Mouse (Mus musculus): ENCODE results near the gene Fanca. TPM values are rescaled to one million over a fixed set of nuclear protein-coding genes. Genes with fewer than 3 reads are reported as not detected.

Fanca gene
- polyA plus RNA-seq, 1 experiment from 2014 or later = 32.2 TPM

DNA sequence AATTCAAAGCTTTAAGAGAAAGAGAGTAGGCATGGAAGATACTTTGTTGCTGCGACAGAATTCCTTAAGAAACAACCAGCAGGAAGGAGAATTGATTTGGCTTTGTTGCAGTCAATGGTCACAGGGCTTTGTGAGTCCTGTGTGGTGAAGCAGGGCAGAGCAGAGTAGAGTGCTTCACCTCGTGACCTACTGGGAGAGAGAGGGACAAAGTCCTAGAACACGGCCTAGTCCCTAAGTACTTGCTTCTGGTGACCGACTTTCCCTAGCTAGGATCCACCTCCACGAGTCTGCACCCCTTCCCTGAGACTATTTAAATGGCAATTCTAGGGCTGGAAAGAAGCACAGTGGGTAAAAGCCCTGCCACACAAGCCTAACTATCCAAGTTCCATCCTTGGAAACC is 11.6 kb upstream of the Fanca start:
- peaks cover 68% of the 10 kb centered on the region for H3K4me1 ChIP-seq
- H3K4me2 ChIP-seq = no peak overlapping the region
- H3K4me3 ChIP-seq = no peak overlapping the region
- no peaks in the 10 kb centered on the region for H3K36me3 ChIP-seq
- no peak for ATAC-seq
- peaks cover 43% of the 10 kb centered on the region for H3K27me3 ChIP-seq (replicated peaks)
- H3K27ac ChIP-seq = 0 out of 2 replicates have a peak overlapping the region, but pooled peaks have one; percentile 10
- H3K9me3 ChIP-seq (replicated peaks) = no peaks in the 10 kb centered on the region
- WGBS (ENCODE audit: insufficient replicate concordance) = 64% methylated on average over 5 of the region's 5 CpGs
- no peak overlapping the region for H3K9ac ChIP-seq

GRCm38 (mm10) chr8:123329350-123329749 is 11.0 kb upstream of the Fanca start:
- no peak overlapping the region for H3K9ac ChIP-seq
- 10% methylated on average over 4 of the region's 4 CpGs for WGBS (ENCODE audit: insufficient replicate concordance)
- H3K4me2 ChIP-seq = no peak overlapping the region
- peaks cover 64% of the 10 kb centered on the region for H3K4me1 ChIP-seq
- H3K27me3 ChIP-seq (replicated peaks) = peaks cover 38% of the 10 kb centered on the region
- H3K36me3 ChIP-seq = no peaks in the 10 kb centered on the region
- H3K27ac ChIP-seq = no peak overlapping the region
- no peak overlapping the region for H3K4me3 ChIP-seq
- H3K9me3 ChIP-seq (replicated peaks) = no peaks in the 10 kb centered on the region
- ATAC-seq = no peak

DNA sequence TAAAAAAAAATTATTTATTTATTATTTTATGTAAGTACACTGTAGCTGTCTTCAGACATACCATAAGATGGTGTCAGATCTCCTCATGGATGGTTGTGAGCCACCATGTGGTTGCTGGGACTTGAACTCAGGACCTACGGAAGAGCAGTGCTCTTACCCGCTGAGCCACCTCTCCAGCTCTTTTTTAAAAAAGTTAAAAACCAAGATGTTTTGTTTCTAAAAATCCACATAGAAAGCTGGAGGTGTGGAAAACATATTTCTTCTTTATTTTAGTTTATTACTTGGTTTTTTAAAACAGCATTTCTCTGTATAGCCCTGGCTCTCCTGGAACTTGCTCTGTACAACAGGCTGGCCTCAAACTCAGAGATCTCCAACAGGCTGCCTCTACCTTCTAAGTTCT is 10.2 kb upstream of the Fanca start:
- H3K4me3 ChIP-seq = no peak overlapping the region
- H3K4me2 ChIP-seq = no peak overlapping the region
- H3K27ac ChIP-seq = no peak overlapping the region
- H3K9me3 ChIP-seq (replicated peaks) = no peaks in the 10 kb centered on the region
- no peak overlapping the region for H3K9ac ChIP-seq
- 91% methylated on average over 2 of the region's 2 CpGs for whole genome bisulfite sequencing (ENCODE audit: insufficient replicate concordance)
- no peaks in the 10 kb centered on the region for H3K36me3 ChIP-seq
- H3K4me1 ChIP-seq = peaks cover 56% of the 10 kb centered on the region
- H3K27me3 ChIP-seq (replicated peaks) = peaks cover 31% of the 10 kb centered on the region
- ATAC-seq = no peak

DNA sequence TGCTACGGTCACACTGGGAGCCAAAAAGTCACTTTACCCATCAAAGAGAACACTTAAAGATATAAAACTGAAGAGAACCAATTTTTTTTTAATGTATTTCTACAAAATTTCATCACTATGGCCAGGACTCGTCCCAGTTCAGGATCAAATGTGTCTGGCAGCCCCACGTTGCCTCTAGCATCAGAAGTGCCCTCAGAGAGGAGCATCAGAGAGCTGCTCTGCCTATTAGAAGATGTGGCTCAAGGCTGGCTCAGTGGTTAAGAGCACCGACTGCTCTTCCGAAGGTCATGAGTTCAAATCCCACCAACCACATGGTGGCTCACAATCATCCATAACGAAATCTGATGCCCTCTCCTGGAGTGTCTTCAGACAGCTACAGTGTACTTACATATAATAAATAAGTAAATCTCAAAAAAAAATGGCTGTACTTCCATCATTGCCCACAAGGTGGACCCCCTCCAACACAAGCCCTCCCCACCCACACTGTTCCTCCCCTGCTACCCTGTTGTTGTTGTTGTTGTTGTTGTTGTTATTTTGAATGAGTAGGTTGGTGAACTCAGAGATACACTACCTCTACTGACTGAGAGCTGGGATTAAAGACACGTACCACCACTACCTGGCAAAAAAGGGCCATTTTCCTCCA is 1.3 kb upstream of the Fanca start:
- H3K9ac ChIP-seq = no peak overlapping the region
- H3K36me3 ChIP-seq = peaks cover 10% of the 10 kb centered on the region
- no peak for ATAC-seq
- peaks cover 11% of the 10 kb centered on the region for H3K27me3 ChIP-seq (replicated peaks)
- H3K4me1 ChIP-seq = peaks cover 24% of the 10 kb centered on the region
- no peak overlapping the region for H3K4me3 ChIP-seq
- H3K9me3 ChIP-seq (replicated peaks) = no peaks in the 10 kb centered on the region
- H3K4me2 ChIP-seq = peak overlapping the region; percentile 83
- no peak overlapping the region for H3K27ac ChIP-seq
- 12% methylated on average over 7 of the region's 7 CpGs for WGBS (ENCODE audit: insufficient replicate concordance)

GRCm38 (mm10) chr8:123317781-123318466 is 452 bp downstream of the Fanca start:
- H3K4me2 ChIP-seq = peak overlapping the region; percentile 83
- peak; percentile 87 for ATAC-seq
- H3K4me1 ChIP-seq = peaks cover 24% of the 10 kb centered on the region
- no peaks in the 10 kb centered on the region for H3K9me3 ChIP-seq (replicated peaks)
- H3K9ac ChIP-seq = peak overlapping the region; percentile 84
- peaks cover 21% of the 10 kb centered on the region for H3K36me3 ChIP-seq
- H3K4me3 ChIP-seq = peak overlapping the region; percentile 78
- 3% methylated on average over 21 of the region's 21 CpGs for WGBS (ENCODE audit: insufficient replicate concordance)
- H3K27ac ChIP-seq = peak overlapping the region; percentile 77
- peaks cover 7% of the 10 kb centered on the region for H3K27me3 ChIP-seq (replicated peaks)

GRCm38 (mm10) chr8:123308738-123309137 is 9.6 kb downstream of the Fanca start:
- Histone ChIP-seq H3K4me3 (no peak overlapping the region), H3K27ac (no peak overlapping the region), H3K36me3 (peaks cover 89% of the 10 kb centered on the region), H3K9me3 (replicated peaks) (no peaks in the 10 kb centered on the region), H3K4me1 (no peaks in the 10 kb centered on the region), H3K27me3 (replicated peaks) (no peaks in the 10 kb centered on the region), H3K9ac (no peak overlapping the region), H3K4me2 (no peak overlapping the region)
- WGBS (ENCODE audit: insufficient replicate concordance) = 64% methylated on average over 4 of the region's 4 CpGs
- no peak for ATAC-seq

DNA sequence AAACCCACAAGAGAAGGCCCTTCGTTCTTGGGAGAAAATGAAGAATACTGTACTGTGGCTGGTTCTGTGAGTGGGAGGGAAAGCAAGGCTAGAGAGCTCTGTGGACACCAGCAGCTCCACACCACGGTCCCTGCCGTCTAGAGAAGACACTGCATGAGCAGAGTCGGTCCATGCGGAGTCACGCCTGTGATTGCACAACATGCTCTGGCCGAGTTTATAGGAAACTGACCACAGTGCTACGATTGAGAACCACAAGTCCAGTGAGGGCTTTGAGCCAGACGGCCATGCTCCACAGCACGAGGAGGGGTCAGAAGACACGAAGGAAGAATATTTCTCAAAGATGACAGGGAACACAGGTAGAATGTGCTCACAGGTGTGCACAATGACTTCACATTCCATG is 20.1 kb downstream of the Fanca start:
- Histone ChIP-seq H3K36me3 (peaks cover 79% of the 10 kb centered on the region), H3K4me2 (no peak overlapping the region), H3K4me1 (no peaks in the 10 kb centered on the region), H3K9ac (no peak overlapping the region), H3K27me3 (replicated peaks) (no peaks in the 10 kb centered on the region), H3K4me3 (no peak overlapping the region), H3K9me3 (replicated peaks) (no peaks in the 10 kb centered on the region), H3K27ac (no peak overlapping the region)
- 75% methylated on average over 11 of the region's 11 CpGs for WGBS (ENCODE audit: insufficient replicate concordance)
- ATAC-seq = no peak

GRCm38 (mm10) chr8:123292785-123293184 is 25.6 kb downstream of the Fanca start:
- no peaks in the 10 kb centered on the region for H3K4me1 ChIP-seq
- no peaks in the 10 kb centered on the region for H3K27me3 ChIP-seq (replicated peaks)
- 70% methylated on average over 2 of the region's 2 CpGs for WGBS (ENCODE audit: insufficient replicate concordance)
- no peak overlapping the region for H3K4me2 ChIP-seq
- H3K36me3 ChIP-seq = peaks cover 95% of the 10 kb centered on the region
- ATAC-seq = no peak
- H3K9ac ChIP-seq = no peak overlapping the region
- no peak overlapping the region for H3K4me3 ChIP-seq
- H3K9me3 ChIP-seq (replicated peaks) = no peaks in the 10 kb centered on the region
- no peak overlapping the region for H3K27ac ChIP-seq

DNA sequence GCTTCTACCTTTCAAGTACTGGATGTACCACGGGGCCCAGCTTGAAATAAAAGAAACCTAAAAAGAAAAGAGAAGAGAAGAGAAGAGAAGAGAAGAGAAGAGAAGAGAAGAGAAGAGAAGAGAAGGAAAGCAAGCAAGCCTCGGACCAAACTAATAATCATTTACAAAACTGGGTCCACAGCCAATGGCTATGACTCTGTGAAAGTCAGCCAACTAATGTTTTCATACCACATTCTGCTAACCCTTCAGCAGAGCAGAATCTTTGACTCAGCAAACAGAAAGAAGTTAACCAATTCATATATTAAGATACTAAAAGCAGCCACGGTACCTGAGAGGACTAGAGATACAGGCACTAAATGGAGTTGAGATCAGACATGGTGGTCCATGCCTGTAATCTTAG is 26.1 kb downstream of the Fanca start:
- Histone ChIP-seq H3K9ac (no peak overlapping the region), H3K36me3 (peaks cover 95% of the 10 kb centered on the region), H3K4me2 (no peak overlapping the region), H3K27me3 (replicated peaks) (no peaks in the 10 kb centered on the region), H3K9me3 (replicated peaks) (no peaks in the 10 kb centered on the region), H3K4me3 (no peak overlapping the region), H3K27ac (no peak overlapping the region), H3K4me1 (no peaks in the 10 kb centered on the region)
- ATAC-seq = no peak
- WGBS (ENCODE audit: insufficient replicate concordance) = 68% methylated on average over 3 of the region's 3 CpGs

DNA sequence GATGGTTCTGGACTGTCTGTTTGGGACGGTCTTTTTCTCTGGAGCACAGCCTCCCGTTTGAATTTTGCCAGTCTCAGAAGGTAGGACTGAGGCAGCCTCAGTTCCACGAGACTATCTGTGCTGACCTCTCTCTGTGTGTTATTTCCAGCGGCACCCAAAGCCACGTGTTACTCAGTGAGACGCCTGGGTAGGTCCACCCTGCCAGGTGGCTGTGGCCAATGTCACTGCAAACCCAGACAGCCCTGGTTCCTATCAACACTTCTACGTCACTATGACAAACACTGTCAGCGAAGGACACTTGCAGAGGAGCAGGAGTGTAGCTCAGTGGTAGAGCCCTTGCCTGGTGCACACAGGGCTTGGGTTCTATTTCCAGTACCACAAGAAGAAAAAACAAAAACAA is 26.7 kb downstream of the Fanca start:
- WGBS (ENCODE audit: insufficient replicate concordance) = 80% methylated on average over 8 of the region's 8 CpGs
- Histone ChIP-seq H3K4me1 (no peaks in the 10 kb centered on the region), H3K9me3 (replicated peaks) (no peaks in the 10 kb centered on the region), H3K36me3 (peaks cover 95% of the 10 kb centered on the region), H3K27ac (no peak overlapping the region), H3K9ac (no peak overlapping the region), H3K4me3 (no peak overlapping the region), H3K27me3 (replicated peaks) (no peaks in the 10 kb centered on the region), H3K4me2 (no peak overlapping the region)
- ATAC-seq = no peak

DNA sequence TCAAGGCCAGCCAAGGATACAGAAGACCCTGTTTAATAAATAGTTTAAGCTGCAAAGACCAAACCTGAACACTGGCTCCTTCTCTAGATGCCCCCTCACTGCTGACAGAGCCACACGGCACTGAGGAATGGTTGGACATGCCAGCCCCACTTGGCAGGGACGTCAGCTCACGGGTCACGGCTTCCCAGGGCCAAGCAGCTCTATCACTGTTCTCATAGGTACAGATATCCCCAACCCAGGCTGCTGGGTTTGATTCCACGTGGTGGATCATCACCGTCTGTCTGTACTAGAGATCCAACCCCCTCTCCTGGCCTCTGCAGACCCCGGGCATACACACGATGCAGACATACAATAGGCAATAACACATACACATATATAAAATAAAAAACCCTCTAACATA is 27.7 kb downstream of the Fanca start:
- no peak overlapping the region for H3K4me2 ChIP-seq
- no peak overlapping the region for H3K27ac ChIP-seq
- peaks cover 95% of the 10 kb centered on the region for H3K36me3 ChIP-seq
- no peaks in the 10 kb centered on the region for H3K4me1 ChIP-seq
- H3K9me3 ChIP-seq (replicated peaks) = no peaks in the 10 kb centered on the region
- WGBS (ENCODE audit: insufficient replicate concordance) = 92% methylated on average over 8 of the region's 8 CpGs
- no peaks in the 10 kb centered on the region for H3K27me3 ChIP-seq (replicated peaks)
- no peak for ATAC-seq
- H3K9ac ChIP-seq = no peak overlapping the region
- no peak overlapping the region for H3K4me3 ChIP-seq

- no peaks in the 10 kb centered on the region for H3K4me1 ChIP-seq
- peaks cover 92% of the 10 kb centered on the region for H3K36me3 ChIP-seq
- H3K27me3 ChIP-seq (replicated peaks) = no peaks in the 10 kb centered on the region
- no peak overlapping the region for H3K4me2 ChIP-seq
- H3K9me3 ChIP-seq (replicated peaks) = no peaks in the 10 kb centered on the region
- no peak for ATAC-seq
- no peak overlapping the region for H3K27ac ChIP-seq
- no peak overlapping the region for H3K9ac ChIP-seq
- no peak overlapping the region for H3K4me3 ChIP-seq
- 84% methylated on average over 4 of the region's 4 CpGs for WGBS (ENCODE audit: insufficient replicate concordance)
Observed at GRCm38 (mm10) chr8:123290166-123290565, 28.2 kb downstream of the Fanca start.
